Mouse (Mus musculus) testis, adult 2 months (tissue): ENCODE results near the gene Sla2.
"Not testable (repeated sequence)": the region's sequence is repeated elsewhere in the genome, so short reads cannot be mapped to it uniquely, and the experiment has no call there.

Experiments used
- CTCF ChIP-seq: fragments of 200-500 bp; IDR thresholded peaks from 2 replicates; pipeline ENCODE4 v1.5.1; 2012; ENCODE audit warnings: low read depth, mild to moderate bottlenecking, inconsistent platforms, low read length, moderate library complexity; ENCODE audit not compliant: control insufficient read depth, insufficient read depth, insufficient replicate concordance
- POLR2A ChIP-seq: fragments of 200-500 bp; IDR thresholded peaks from 2 replicates; pipeline ENCODE4 v1.6.1; 2012; ENCODE audit warnings: low read depth, mild to moderate bottlenecking, inconsistent platforms, low read length, moderate library complexity; ENCODE audit not compliant: control insufficient read depth

DNA sequence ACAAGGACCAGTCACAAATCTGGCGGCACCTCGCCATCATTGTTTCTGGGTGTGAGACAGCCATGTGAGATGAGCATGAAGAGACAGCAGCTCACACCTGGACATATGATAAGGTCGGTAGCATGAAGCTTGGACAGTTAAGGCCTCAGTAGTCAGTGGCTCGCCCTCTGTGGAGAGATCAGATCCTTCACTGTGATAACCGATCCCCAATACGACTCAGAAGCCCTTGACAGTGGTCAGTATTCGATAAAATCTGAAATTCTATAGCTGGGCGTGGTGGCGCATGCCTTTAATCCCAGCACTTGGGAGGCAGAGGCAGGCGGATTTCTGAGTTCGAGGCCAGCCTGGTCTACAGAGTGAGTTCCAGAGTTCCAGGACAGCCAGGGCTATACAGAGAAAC lies 32.2 kb upstream of the Sla2 start:
- TF ChIP-seq CTCF, POLR2A: not testable (repeated sequence)
